Mouse (Mus musculus): ENCODE results near the gene Clec18a. TPM values are rescaled to one million over a fixed set of nuclear protein-coding genes. Genes with fewer than 3 reads are reported as not detected.

Gene Clec18a
- polyA plus RNA-seq, 1 experiment from 2014 or later, result 0.70 TPM

GRCm38 (mm10) chr8:111061688-111062071 is 30.5 kb downstream of the Clec18a start:
- peak overlapping the region; percentile 75 for H3K9ac ChIP-seq (replicated peaks; ENCODE audit: low read depth, low read length)
- peaks cover 19% of the 10 kb centered on the region for H3K4me1 ChIP-seq (ENCODE audit: control insufficient read depth, insufficient read depth, low read length)
- H3K9me3 ChIP-seq (ENCODE audit: control insufficient read depth, low read length), result no peaks in the 10 kb centered on the region
- peak overlapping the region; percentile 68 for H3K4me3 ChIP-seq (ENCODE audit: low read depth, low read length)
- peak overlapping the region; percentile 74 for H3K4me2 ChIP-seq (ENCODE audit: low read depth, low read length)
- no peaks in the 10 kb centered on the region for H3K27me3 ChIP-seq (ENCODE audit: control insufficient read depth, insufficient read depth, low read length)
- 2% methylated on average over 14 of the region's 14 CpGs for WGBS
- ATAC-seq (ENCODE audit: low read depth), result peak; percentile 19; the same call in 1 of the 2 replicates
- no peaks in the 10 kb centered on the region for H3K36me3 ChIP-seq (ENCODE audit: control insufficient read depth, insufficient read depth, low read length)
- peak overlapping the region; percentile 77 for H3K27ac ChIP-seq (ENCODE audit: low read depth, low read length)

- Histone ChIP-seq H3K9ac (replicated peaks; ENCODE audit: low read depth, low read length) (no peak overlapping the region), H3K9me3 (ENCODE audit: control insufficient read depth, low read length) (no peaks in the 10 kb centered on the region), H3K27me3 (ENCODE audit: control insufficient read depth, insufficient read depth, low read length) (no peaks in the 10 kb centered on the region), H3K27ac (ENCODE audit: low read depth, low read length) (no peak overlapping the region), H3K4me3 (ENCODE audit: low read depth, low read length) (no peak overlapping the region), H3K36me3 (ENCODE audit: control insufficient read depth, insufficient read depth, low read length) (peaks cover 14% of the 10 kb centered on the region), H3K4me1 (ENCODE audit: control insufficient read depth, insufficient read depth, low read length) (peaks cover 19% of the 10 kb centered on the region), H3K4me2 (ENCODE audit: low read depth, low read length) (no peak overlapping the region)
- no peak for ATAC-seq (ENCODE audit: low read depth)
- WGBS, result 57% methylated on average over 2 of the region's 2 CpGs
Observed at GRCm38 (mm10) chr8:111058946-111059572, 33.2 kb downstream of the Clec18a start.

- Histone ChIP-seq H3K27me3 (ENCODE audit: control insufficient read depth, insufficient read depth, low read length) (no peaks in the 10 kb centered on the region), H3K9ac (replicated peaks; ENCODE audit: low read depth, low read length) (peak overlapping the region; percentile 75), H3K9me3 (ENCODE audit: control insufficient read depth, low read length) (no peaks in the 10 kb centered on the region), H3K36me3 (ENCODE audit: control insufficient read depth, insufficient read depth, low read length) (peaks cover 35% of the 10 kb centered on the region), H3K4me3 (ENCODE audit: low read depth, low read length) (peak overlapping the region; percentile 89), H3K27ac (ENCODE audit: low read depth, low read length) (peak overlapping the region; percentile 60), H3K4me2 (ENCODE audit: low read depth, low read length) (peak overlapping the region; percentile 98), H3K4me1 (ENCODE audit: control insufficient read depth, insufficient read depth, low read length) (peaks cover 19% of the 10 kb centered on the region)
- under 1% methylated on average over 60 of the region's 63 CpGs for WGBS
- ATAC-seq (ENCODE audit: low read depth), result peak; percentile 48
Observed at GRCm38 (mm10) chr8:111056691-111057293, 35.4 kb downstream of the Clec18a start.

- Histone ChIP-seq H3K36me3 (ENCODE audit: control insufficient read depth, insufficient read depth, low read length) (peaks cover 41% of the 10 kb centered on the region), H3K4me3 (ENCODE audit: low read depth, low read length) (peak within 1 kb of the TSS; percentile 89), H3K4me1 (ENCODE audit: control insufficient read depth, insufficient read depth, low read length) (peaks cover 19% of the 10 kb centered on the region), H3K27ac (ENCODE audit: low read depth, low read length) (peak within 1 kb of the TSS; percentile 60), H3K4me2 (ENCODE audit: low read depth, low read length) (peak within 1 kb of the TSS; percentile 98), H3K27me3 (ENCODE audit: control insufficient read depth, insufficient read depth, low read length) (no peaks in the 10 kb centered on the region), H3K9ac (replicated peaks; ENCODE audit: low read depth, low read length) (peak within 1 kb of the TSS; percentile 75), H3K9me3 (ENCODE audit: control insufficient read depth, low read length) (no peaks in the 10 kb centered on the region)
- ATAC-seq (ENCODE audit: low read depth), result peak; percentile 97
- under 1% methylated on average over 58 of the region's 68 CpGs for WGBS
Observed at GRCm38 (mm10) chr8:111056158-111056663, 36.0 kb downstream of the Clec18a start, which contains the start of gene Exosc6. Gene Exosc6, plus strand, starts transcription at chr8:111056339.

DNA sequence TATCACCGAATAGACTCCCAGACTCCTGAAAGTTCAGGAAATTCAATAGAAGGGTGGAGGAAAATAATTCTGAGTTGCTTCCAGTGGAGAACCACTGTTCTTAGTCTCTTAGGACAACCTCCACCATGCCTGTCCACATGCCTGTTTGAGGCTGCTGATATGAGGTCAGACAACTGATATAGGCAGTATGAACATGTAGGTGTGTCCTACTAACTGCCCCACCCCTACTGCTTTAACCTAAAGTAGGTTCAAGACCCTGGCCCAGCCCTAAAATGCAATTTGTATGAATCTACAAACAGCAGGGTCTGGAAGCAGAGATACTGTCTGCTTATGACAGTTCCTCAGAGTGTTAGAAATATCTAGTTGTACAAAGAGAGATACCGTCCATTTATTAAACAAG is 36.6 kb downstream of the Clec18a start:
- 65% methylated on average over 2 of the region's 2 CpGs for WGBS
- H3K4me3 ChIP-seq (ENCODE audit: low read depth, low read length), result no peak overlapping the region
- ATAC-seq (ENCODE audit: low read depth), result peak; percentile 19; the same call in 1 of the 2 replicates
- H3K4me2 ChIP-seq (ENCODE audit: low read depth, low read length), result no peak overlapping the region
- no peak overlapping the region for H3K9ac ChIP-seq (replicated peaks; ENCODE audit: low read depth, low read length)
- H3K36me3 ChIP-seq (ENCODE audit: control insufficient read depth, insufficient read depth, low read length), result peaks cover 46% of the 10 kb centered on the region
- no peaks in the 10 kb centered on the region for H3K27me3 ChIP-seq (ENCODE audit: control insufficient read depth, insufficient read depth, low read length)
- peaks cover 13% of the 10 kb centered on the region for H3K4me1 ChIP-seq (ENCODE audit: control insufficient read depth, insufficient read depth, low read length)
- H3K27ac ChIP-seq (ENCODE audit: low read depth, low read length), result no peak overlapping the region
- no peaks in the 10 kb centered on the region for H3K9me3 ChIP-seq (ENCODE audit: control insufficient read depth, low read length)

- H3K27me3 ChIP-seq (ENCODE audit: control insufficient read depth, insufficient read depth, low read length), result no peaks in the 10 kb centered on the region
- H3K9me3 ChIP-seq (ENCODE audit: control insufficient read depth, low read length), result no peaks in the 10 kb centered on the region
- H3K36me3 ChIP-seq (ENCODE audit: control insufficient read depth, insufficient read depth, low read length), result peaks cover 50% of the 10 kb centered on the region
- WGBS, result 88% methylated on average over 17 of the region's 17 CpGs
- H3K9ac ChIP-seq (replicated peaks; ENCODE audit: low read depth, low read length), result no peak overlapping the region
- no peak overlapping the region for H3K27ac ChIP-seq (ENCODE audit: low read depth, low read length)
- peaks cover 11% of the 10 kb centered on the region for H3K4me1 ChIP-seq (ENCODE audit: control insufficient read depth, insufficient read depth, low read length)
- no peak overlapping the region for H3K4me3 ChIP-seq (ENCODE audit: low read depth, low read length)
- ATAC-seq (ENCODE audit: low read depth), result no peak
- no peak overlapping the region for H3K4me2 ChIP-seq (ENCODE audit: low read depth, low read length)
Observed at GRCm38 (mm10) chr8:111055031-111055634, 37.1 kb downstream of the Clec18a start.

DNA sequence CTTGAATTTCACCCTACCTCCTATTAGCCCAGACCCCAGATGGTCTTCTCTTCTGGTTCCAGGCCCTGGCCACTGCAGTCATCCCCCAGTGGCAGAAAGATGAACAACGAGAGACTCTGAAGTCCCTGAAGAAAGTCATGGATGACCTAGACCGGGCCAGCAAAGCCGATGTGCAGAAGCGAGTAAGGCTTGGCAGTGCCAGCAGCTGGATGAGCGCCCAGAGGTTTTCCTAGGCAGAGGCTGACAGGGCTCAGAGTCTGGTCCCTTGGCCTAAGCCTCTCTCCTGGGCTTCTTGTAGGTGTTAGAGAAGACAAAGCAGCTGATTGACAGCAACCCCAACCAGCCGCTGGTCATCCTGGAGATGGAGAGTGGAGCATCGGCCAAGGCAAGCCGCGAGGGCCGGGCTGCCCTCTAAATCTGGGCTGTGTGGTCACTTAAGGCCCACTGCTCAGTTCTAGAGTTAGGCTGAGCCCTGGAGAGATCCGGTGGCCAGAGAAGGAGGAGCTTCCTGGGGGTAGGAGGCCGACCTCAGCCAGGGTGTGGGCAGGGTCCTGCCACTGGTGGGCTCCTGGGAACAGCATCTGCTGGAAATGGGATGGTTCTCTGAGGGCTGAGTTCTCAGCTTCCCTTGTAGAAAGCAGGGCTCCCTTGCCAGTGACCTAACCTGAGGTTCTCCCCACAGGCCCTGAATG is 38.3 kb downstream of the Clec18a start:
- Histone ChIP-seq H3K4me3 (ENCODE audit: low read depth, low read length) (no peak overlapping the region), H3K9me3 (ENCODE audit: control insufficient read depth, low read length) (no peaks in the 10 kb centered on the region), H3K27me3 (ENCODE audit: control insufficient read depth, insufficient read depth, low read length) (no peaks in the 10 kb centered on the region), H3K9ac (replicated peaks; ENCODE audit: low read depth, low read length) (no peak overlapping the region), H3K4me2 (ENCODE audit: low read depth, low read length) (no peak overlapping the region), H3K4me1 (ENCODE audit: control insufficient read depth, insufficient read depth, low read length) (peaks cover 11% of the 10 kb centered on the region), H3K36me3 (ENCODE audit: control insufficient read depth, insufficient read depth, low read length) (peaks cover 62% of the 10 kb centered on the region), H3K27ac (ENCODE audit: low read depth, low read length) (no peak overlapping the region)
- ATAC-seq (ENCODE audit: low read depth), result no peak
- 94% methylated on average over 12 of the region's 12 CpGs for WGBS

DNA sequence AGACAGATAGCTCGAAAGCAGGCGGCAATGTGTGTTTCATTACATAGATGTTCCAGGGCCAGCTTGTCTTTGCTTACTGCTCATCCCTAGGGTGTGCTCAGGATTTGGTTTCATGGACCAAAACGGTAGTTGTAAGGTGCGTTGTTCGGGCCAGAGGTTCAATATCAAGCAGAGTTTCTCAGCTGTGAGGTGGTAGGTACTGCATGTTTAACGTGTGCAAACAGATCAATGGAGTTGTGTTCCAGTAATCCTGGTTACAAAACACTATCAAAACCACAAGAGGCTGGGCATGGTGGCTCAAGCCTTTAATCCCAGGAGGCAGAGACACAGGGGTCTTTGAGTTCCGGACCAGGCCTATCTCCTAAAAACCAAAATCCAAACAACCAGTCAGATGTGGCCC is 43.1 kb downstream of the Clec18a start:
- WGBS, result 93% methylated on average over 7 of the region's 7 CpGs
- no peaks in the 10 kb centered on the region for H3K9me3 ChIP-seq (ENCODE audit: control insufficient read depth, low read length)
- no peak overlapping the region for H3K27ac ChIP-seq (ENCODE audit: low read depth, low read length)
- H3K36me3 ChIP-seq (ENCODE audit: control insufficient read depth, insufficient read depth, low read length), result peaks cover 94% of the 10 kb centered on the region
- H3K4me1 ChIP-seq (ENCODE audit: control insufficient read depth, insufficient read depth, low read length), result no peaks in the 10 kb centered on the region
- no peak overlapping the region for H3K4me3 ChIP-seq (ENCODE audit: low read depth, low read length)
- no peak for ATAC-seq (ENCODE audit: low read depth)
- H3K4me2 ChIP-seq (ENCODE audit: low read depth, low read length), result no peak overlapping the region
- no peak overlapping the region for H3K9ac ChIP-seq (replicated peaks; ENCODE audit: low read depth, low read length)
- no peaks in the 10 kb centered on the region for H3K27me3 ChIP-seq (ENCODE audit: control insufficient read depth, insufficient read depth, low read length)

Data from neural tube, embryonic 14.5 days (tissue).